Mouse (Mus musculus) myocyte (in vitro differentiated cells): Measurements from ENCODE around the gene Msto1.

ENCODE experiments used
- MYOG ChIP-seq, 3 experiments: IDR thresholded peaks; one replicate each; pipeline ENCODE4 v1.6.1; 2011; ENCODE audit warnings: control low read depth in 2 of 3, low read depth in 2 of 3, mild to moderate bottlenecking in 2 of 3; ENCODE audit not compliant: insufficient read length in 2 of 3, control insufficient read depth in 1 of 3, insufficient read depth in 1 of 3
- POLR2A ChIP-seq: IDR thresholded peaks from one replicate; pipeline ENCODE4 v1.6.1; 2011; ENCODE audit warnings: low read depth, mild to moderate bottlenecking, control low read depth, moderate library complexity; ENCODE audit not compliant: insufficient read length
- POLR2AphosphoS2 ChIP-seq: IDR thresholded peaks from one replicate; pipeline ENCODE4 v1.6.1; 2011; ENCODE audit warnings: low read depth, control low read depth; ENCODE audit not compliant: insufficient read length
- TCF12 ChIP-seq: IDR thresholded peaks from one replicate; pipeline ENCODE4 v1.6.1; 2011; ENCODE audit warnings: mild to moderate bottlenecking, control low read depth; ENCODE audit not compliant: poor library complexity, insufficient read depth, severe bottlenecking
- TCF3 ChIP-seq: IDR thresholded peaks from one replicate; pipeline ENCODE4 v1.6.1; 2011; ENCODE audit warnings: low read depth, control low read depth; ENCODE audit not compliant: insufficient read length

GRCm38 (mm10) chr3:88914384-88914810 lies 598 bp upstream of the Msto1 start:
- TF ChIP-seq TCF12, result no peak
- TF ChIP-seq TCF3, result no peak
- no peak for TF ChIP-seq MYOG (IDR thresholded peaks at IDR 0.05; ENCODE audit: control insufficient read depth in 1 of 3, insufficient read depth in 1 of 3, insufficient read length in 2 of 3, low read depth in 2 of 3)
- no peak for TF ChIP-seq POLR2A
- no peak for TF ChIP-seq POLR2AphosphoS2
